Mouse (Mus musculus): ENCODE measurements at regions not wholly inside any gene's neighbourhood (a gene's known extent, or its start where the extent isn't known, plus 50 kb on each side); places are given as distances from the start of the nearest gene placed in this dataset.

DNA sequence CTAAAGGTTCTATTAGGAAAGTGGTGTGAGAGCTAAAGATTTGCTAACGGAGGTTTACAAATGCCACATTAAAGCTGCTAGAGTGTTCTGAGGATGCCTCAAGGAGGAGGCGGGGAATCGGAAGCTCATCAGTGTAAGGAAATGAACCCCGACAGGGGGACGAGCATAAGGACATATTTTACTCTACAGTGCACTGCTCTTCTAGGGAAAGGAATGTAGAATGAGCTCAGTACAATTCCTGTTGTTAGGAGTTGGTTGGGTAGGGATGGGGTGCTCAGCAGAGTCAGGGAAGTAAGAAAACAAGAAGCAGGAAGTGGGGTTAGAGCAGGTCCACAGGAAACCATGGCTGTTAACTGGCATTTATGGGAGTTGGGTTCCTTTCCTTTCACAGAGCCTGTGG is 54.6 kb downstream of the Mex3b start:
- no peak for DNase-seq (ENCODE audit: low spot score in 2 of 2)

DNA sequence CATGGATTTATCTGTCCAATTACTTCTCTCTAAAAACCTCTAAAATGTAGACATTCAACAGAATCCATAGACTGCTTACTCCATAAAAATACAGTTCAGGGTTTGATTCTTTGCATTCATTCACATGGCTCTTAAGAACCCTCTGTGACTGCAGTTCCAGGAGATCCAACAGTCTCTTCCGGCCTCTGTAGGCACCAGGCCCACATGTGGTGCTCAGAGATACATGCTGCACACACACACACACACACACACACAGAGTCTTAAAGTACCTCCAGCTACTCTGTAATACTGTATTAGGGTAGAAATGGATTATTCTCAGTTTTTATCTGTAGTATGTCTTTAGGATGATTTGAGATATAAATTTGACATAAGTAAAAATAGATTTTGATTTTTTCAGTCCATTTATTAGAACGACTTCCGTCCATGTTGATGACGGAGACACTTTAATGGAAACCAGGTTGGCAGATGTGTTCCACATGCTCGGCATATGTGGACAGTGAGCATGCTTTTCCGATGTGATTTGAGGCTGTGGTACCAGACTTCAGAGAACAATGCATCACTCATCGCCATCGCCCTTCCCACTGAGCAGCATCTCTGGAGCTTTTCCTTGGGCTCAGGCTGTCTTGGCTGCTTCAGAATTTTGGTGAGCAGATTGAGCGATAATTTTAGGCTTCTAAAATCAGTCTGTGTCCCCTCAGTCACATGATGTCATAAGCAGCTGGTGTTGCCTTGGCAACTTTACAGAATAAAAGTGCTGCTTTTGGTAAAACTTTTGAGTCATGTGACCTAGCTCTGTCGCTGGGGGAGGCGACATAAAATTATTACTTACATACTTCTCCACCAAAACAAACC is 56.3 kb downstream of the Mex3b start:
- DNase-seq (ENCODE audit: low spot score in 2 of 2): peak; percentile 29 to 84

GRCm38 (mm10) chr7:82924092-82924491 is 57.0 kb downstream of the Mex3b start:
- DNase-seq (ENCODE audit: low spot score in 2 of 2): no peak

- DNase-seq (ENCODE audit: low spot score in 2 of 2): no peak
Measured at GRCm38 (mm10) chr7:82938311-82938710, 71.2 kb downstream of the Mex3b start.

DNA sequence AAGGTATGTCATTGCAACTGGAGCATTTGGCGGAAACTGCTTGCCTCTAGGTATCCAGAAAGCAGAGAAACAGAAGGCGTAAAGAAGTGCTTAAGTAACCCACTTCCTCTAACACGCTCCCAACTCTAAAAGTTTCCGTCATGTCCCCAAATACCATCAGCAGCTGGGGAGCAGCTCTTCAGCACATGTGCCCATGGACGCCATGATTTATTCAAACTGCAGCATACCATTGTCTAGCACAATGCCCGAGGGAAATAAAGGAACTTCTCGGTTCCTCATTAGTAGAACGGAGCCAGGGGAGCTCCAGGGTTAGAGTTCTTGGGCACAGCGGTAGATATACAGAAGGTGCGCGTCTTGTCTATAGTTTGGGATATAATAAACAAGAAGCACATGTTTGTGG is 72.4 kb downstream of the Mex3b start:
- no peak for DNase-seq (ENCODE audit: low spot score in 2 of 2)

DNA sequence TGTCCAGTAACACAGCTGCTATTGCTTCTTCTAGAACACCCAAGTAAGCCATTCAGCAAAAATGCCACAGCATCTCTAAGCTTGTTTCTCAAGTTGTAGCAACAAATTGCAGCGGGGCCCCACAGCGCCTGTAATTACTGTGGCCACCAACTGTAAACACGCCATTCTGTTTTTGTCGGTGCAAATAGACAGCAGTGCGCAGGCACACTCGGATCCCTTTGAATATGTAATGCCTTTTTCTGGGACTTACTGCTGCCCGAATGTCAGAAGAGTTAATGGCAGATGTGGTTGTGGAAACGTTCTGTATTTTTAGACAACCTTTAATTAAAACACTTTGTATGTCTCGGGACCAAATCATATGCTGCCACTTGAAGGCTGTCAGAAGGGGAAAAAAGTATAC is 76.2 kb downstream of the Mex3b start:
- DNase-seq (ENCODE audit: low spot score in 2 of 2): peak in 1 of 2 experiments; percentile 18

DNA sequence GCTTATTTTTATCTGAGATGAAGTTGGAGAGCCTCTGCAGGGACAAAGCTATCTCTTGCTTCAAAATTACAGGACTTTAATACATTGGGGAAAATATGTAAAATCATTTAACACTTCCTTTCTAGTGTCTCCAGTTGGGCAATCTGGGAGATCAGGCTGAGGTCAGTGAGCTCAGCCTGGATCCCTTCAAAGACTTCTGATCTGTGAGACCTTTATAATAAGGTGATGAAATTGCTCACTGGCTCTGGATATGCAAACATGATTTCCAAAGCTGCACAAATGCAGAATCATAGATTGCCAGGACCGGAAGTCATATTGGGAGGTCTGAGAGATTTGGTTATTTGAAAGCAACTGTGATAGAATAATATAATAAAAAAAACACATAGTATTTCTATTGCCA is 76.7 kb downstream of the Mex3b start:
- DNase-seq (ENCODE audit: low spot score in 2 of 2): no peak

GRCm38 (mm10) chr7:82949372-82949771 is 82.2 kb downstream of the Mex3b start:
- DNase-seq (ENCODE audit: low spot score in 2 of 2): no peak

GRCm38 (mm10) chr7:82957208-82957977 is 90.3 kb downstream of the Mex3b start:
- DNase-seq (ENCODE audit: low spot score in 2 of 2): no peak

DNA sequence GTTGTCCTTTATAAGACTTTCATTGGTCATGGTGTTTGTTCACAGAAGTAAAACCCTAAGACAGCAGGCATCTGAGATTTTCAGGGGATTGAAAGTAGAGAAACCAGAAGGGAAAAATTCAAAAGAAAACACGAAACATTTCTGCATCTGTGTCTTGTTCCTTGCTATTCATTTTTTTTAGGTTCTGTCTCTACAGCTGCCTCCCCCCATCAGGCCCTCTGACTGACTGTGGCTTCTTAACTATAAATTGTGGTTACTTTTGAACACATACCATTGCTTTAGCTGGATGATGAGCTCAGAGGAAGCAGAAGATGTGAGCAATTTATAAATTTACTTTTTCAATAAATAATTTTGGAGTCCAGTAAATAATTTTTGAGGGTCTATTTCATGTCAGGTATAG is 103.5 kb downstream of the Mex3b start:
- no peak for DNase-seq (ENCODE audit: low spot score in 2 of 2)

GRCm38 (mm10) chr7:82971244-82971643 is 104.1 kb downstream of the Mex3b start:
- no peak for DNase-seq (ENCODE audit: low spot score in 2 of 2)

GRCm38 (mm10) chr7:82972214-82973006 is 105.3 kb downstream of the Mex3b start:
- DNase-seq (ENCODE audit: low spot score in 2 of 2): no peak

DNA sequence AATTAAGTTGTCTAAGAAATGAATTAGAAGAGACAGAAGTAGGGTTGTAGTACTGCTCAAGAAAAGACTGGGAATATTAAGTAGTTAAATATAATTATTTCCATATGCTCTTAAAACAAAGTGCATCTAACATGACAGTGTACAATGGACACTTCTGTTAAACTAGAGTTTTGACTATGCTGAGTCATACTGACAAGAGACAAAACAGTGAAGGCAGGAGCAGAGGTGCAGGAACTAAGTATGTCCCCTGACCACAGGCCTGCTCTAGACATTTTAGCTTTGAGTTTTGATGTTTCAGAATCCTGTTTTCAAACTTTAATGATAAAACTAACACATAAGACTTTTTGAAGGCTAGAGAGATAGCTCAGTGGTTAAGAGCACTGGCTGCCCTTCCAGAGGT is 123.6 kb downstream of the Mex3b start:
- no peak for DNase-seq (ENCODE audit: low spot score in 2 of 2)

- DNase-seq (ENCODE audit: low spot score in 2 of 2): peak in 1 of 2 experiments; percentile 73
Measured at GRCm38 (mm10) chr7:82993136-82993535, 126.0 kb downstream of the Mex3b start.

DNA sequence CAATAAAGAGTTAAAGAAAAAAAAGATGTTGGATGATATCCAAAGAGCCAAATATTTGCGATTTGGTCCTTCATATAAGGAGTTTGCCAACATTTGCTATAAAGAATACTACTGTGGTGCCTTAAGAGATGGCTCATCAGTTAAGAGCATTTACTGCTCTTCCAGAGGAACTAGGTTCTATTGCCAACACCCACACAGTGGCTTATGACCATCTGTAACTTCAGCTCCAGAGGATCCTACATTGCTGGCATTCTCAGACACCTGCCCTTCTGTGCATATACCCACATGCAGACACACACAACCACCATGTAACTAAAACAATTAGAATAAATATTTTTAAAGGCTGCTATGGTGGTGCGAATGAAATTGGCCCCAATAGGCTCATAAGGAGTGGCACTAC is 131.7 kb downstream of the Mex3b start:
- no peak for DNase-seq (ENCODE audit: low spot score in 2 of 2)

DNA sequence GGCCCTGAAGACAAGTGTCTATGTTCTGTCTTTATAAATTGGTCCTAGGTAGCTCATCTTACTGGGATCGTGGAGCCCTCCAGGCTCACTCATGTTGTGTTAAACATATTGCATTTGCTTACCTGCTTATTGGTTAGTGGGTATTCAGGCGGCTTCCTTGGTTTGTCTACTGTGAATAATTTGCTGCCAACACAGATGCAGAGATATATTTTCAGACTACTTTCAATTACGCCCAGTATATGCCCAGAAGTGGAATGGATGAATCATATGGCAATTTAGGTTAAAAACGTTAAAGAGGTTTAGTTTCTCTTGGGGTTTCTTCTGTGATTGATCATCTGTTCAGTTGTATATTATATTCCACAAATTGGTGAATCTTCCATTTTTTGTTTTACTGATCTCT is 140.4 kb downstream of the Mex3b start:
- DNase-seq (ENCODE audit: low spot score in 2 of 2): no peak

GRCm38 (mm10) chr7:83012145-83012544 is 145.0 kb downstream of the Mex3b start:
- DNase-seq (ENCODE audit: low spot score in 2 of 2): no peak

DNA sequence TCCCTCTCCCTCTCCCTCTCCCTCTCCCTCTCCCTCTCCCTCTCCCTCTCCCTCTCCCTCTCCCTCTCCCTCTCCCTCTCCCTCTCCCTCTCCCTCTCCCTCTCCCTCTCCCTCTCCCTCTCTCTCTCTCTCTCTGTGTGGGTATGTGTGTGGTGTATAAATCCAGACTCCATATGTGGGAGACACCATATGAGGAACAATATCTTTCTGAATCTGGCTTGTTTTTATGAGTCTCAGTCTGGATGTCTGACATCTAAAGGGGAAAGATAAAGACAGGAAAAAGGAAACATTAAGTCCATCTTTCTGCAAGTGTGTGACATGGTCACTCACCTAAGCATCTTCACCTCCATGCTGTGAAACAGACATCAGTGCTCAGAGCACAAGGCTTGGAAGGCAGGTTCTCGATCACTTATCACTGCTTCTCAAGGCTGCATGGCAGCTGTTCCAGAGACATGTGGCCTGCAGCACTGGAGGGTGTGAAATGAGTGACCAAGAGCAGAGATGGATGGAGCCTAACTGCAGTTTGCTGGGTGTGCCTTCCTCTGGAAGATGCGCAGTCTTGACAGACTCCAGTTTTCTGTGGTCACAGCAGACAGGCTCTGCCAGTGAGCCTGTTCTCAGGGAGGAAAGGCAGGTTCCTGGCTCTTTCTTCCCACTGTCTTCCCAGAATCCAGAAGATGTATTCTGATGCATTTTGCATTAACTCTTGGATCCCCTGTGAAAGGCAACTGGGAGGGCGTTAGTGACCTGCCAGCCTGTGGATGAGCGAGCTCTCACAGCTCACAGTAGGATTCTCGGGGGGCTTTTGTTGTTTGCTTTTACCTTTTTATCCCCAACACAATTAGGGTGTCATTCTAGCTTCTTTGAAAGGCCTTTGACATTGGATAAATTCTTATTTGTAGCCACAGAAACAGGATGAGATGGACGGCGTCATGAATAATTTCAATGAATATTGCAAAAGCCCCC is 147.9 kb downstream of the Mex3b start:
- DNase-seq (ENCODE audit: low spot score in 2 of 2): no peak

DNA sequence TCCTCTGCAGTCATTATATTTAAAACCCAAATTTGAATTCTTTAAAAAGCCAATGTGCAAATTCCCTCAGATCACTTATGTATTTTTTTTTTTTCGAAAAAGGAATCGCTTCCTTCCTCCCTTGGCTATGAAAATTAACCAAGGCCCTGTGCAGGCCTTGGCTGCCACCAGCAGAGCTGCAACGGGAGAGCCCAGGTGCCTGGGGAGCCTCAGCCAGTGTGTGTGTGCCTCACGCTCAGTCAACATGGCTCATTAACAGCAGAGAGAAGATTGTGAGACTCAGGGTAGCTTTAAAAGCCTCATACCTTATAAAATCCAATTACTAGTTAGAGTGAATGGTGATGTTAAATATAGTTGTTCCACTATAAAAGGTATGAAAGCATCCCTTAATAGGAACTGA is 148.6 kb downstream of the Mex3b start:
- DNase-seq (ENCODE audit: low spot score in 2 of 2): no peak

DNA sequence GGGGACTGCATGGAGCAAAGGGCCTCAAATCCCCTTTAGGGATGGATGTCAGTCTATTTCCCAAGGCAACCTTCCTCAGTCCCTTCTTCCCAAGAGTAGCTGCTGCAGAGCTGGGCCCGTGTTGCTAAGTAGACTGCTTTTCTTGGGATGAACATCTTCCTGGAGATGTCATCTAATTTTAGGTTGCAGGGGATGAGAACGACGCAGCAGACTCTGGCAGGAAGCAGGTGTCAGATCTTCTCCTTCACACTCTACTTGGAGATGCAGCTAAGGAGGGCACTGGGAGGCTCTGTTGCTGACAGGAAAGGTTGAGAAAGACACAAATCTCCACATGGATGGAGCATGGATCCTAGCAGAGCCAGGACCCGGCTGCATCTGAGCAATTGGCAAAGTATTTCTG is 149.4 kb downstream of the Mex3b start:
- peak in 1 of 2 experiments; percentile 50 for DNase-seq (ENCODE audit: low spot score in 2 of 2)

GRCm38 (mm10) chr7:83020584-83020983 is 153.5 kb downstream of the Mex3b start:
- no peak for DNase-seq (ENCODE audit: low spot score in 2 of 2)

Measured in left cerebral cortex, adult 8-10 months (tissue).